Mouse (Mus musculus): ENCODE results near the gene Usp3.

DNA sequence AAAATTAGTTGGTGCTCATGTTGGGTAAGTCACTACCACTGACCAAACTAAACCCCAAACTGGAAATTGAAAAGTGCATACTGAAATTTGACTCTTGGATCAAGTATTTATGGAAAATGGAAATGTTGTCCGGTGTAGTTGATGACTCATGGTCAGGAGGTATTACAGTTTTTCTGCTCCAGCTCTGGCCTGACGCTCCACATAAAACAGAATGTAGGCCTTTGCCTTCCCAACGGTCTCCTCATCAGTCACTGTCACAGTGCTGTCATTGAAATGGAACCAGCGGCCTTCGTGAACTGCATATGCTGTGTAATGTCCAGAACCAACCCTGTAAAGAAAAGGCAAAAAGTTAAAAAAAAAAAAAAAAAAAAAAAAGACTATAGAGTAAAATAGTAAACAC is 74.7 kb downstream of the Usp3 start:
- TF ChIP-seq CTCF (IDR thresholded peaks at IDR 0.05; ENCODE audit: borderline replicate concordance, control insufficient read depth, extremely low read depth, insufficient read depth, low read length, poor library complexity) (no peak), POLR2A (IDR thresholded peaks at IDR 0.05; ENCODE audit: control insufficient read depth, extremely low read depth, insufficient read depth, low read length, poor library complexity) (no peak)
